Mouse (Mus musculus) limb, embryonic 14.5 days (tissue): ENCODE data around the gene Cacna2d4. TPM values are rescaled to one million over a fixed set of nuclear protein-coding genes. Genes with fewer than 3 reads are reported as not detected.
A peak's percentile ranks its signal among the peaks of the same experiment; 100 is the strongest.

ENCODE experiments used
- ATAC-seq: fragments of 200-750 bp; cut with Nextera tagmentation; 2 replicates; pipeline ENCODE4 v1.8.0; 2017; ENCODE audit warnings: low read depth, moderate number of reproducible peaks, moderate TSS enrichment; ENCODE audit not compliant: low FRiP score
- DNase-seq: peaks from one replicate; pipeline ENCODE4 v3.0.0-alpha.2; 2015; ENCODE audit warnings: low spot score
- H3K27ac ChIP-seq: fragments of 300-500 bp; sonication (generic); replicated peaks from 2 replicates; pipeline ENCODE4 v1.5.1; 2014; ENCODE audit warnings: low read depth, mild to moderate bottlenecking, low read length, moderate library complexity, mixed read lengths
- H3K27me3 ChIP-seq: fragments of 300-500 bp; sonication (generic); 2 replicates; pipeline ENCODE4 v1.6.1; 2014; ENCODE audit warnings: low read length, mixed read lengths; ENCODE audit not compliant: control insufficient read depth, insufficient read depth
- H3K36me3 ChIP-seq: fragments of 300-500 bp; sonication (generic); 2 replicates; pipeline ENCODE4 v1.6.1; 2014; ENCODE audit warnings: mild to moderate bottlenecking, low read length, moderate library complexity, mixed read lengths; ENCODE audit not compliant: control insufficient read depth, insufficient read depth
- H3K4me1 ChIP-seq: fragments of 300-500 bp; sonication (generic); 2 replicates; pipeline ENCODE4 v1.6.1; 2014; ENCODE audit warnings: antibody characterized with exemption, low read length, mixed read lengths; ENCODE audit not compliant: control insufficient read depth, insufficient read depth
- H3K4me2 ChIP-seq: fragments of 300-500 bp; sonication (generic); replicated peaks from 2 replicates; pipeline ENCODE4 v1.6.1; 2014; ENCODE audit warnings: low read depth, mild to moderate bottlenecking, low read length, moderate library complexity; ENCODE audit not compliant: severe bottlenecking
- H3K4me3 ChIP-seq: fragments of 300-500 bp; sonication (generic); replicated peaks from 2 replicates; pipeline ENCODE4 v1.5.1; 2014; ENCODE audit warnings: low read length
- H3K9ac ChIP-seq: fragments of 300-500 bp; sonication (generic); 2 replicates; pipeline ENCODE4 v1.6.1; 2014; ENCODE audit warnings: mild to moderate bottlenecking, low read depth, low read length, moderate library complexity; ENCODE audit not compliant: severe bottlenecking
- H3K9me3 ChIP-seq: fragments of 300-500 bp; sonication (generic); 2 replicates; pipeline ENCODE4 v1.6.1; 2016; ENCODE audit warnings: low read length; ENCODE audit not compliant: control insufficient read depth
- POLR2A ChIP-seq: fragments of 200-500 bp; IDR thresholded peaks from 2 replicates; pipeline ENCODE4 v1.8.0; 2012; ENCODE audit warnings: inconsistent platforms, mild to moderate bottlenecking, moderate library complexity, borderline replicate concordance; ENCODE audit not compliant: insufficient read depth, insufficient read length; ENCODE audit errors: extremely low read depth
- WGBS: fragments of 180-500 bp; shearing (Covaris S2); extraction: QIAGEN DNeasy Blood & Tissue Kit; methylation state at CpG from one replicate; pipeline ENCODE4 v1.1.7; 2014; 5-methylcytosine and 5-hydroxymethylcytosine counted together
- polyA plus RNA-seq, 2 experiments: library from polyadenylated mRNA; depleted of rRNA in 1 of 2; stranded (reverse) in 1 of 2; unstranded in 1 of 2; fragments of >200 nt; fragmentation: Nextera tagmentation in 1 of 2; extraction: Ambion mirVana in 1 of 2; gene quantifications; 2 replicates each; pipeline versions ENCODE4 v1.2.1 to v1.2.3; 2012 to 2014

Cacna2d4 gene
- polyA plus RNA-seq, 2 experiments: 0.08 TPM; not detected in 1

GRCm38 (mm10) chr6:119346257-119346656 lies 109.9 kb downstream of the Cacna2d4 start:
- 53% methylated on average over 10 of the region's 10 CpGs for WGBS
- Histone ChIP-seq H3K4me3 (no peak overlapping the region), H3K27ac (no peak overlapping the region), H3K9me3 (no peaks in the 10 kb centered on the region), H3K4me1 (no peaks in the 10 kb centered on the region), H3K27me3 (no peaks in the 10 kb centered on the region), H3K9ac (no peak overlapping the region), H3K4me2 (no peak overlapping the region), H3K36me3 (no peaks in the 10 kb centered on the region)
- DNase-seq (no peak), ATAC-seq (no peak)
- TF ChIP-seq POLR2A: no peak

GRCm38 (mm10) chr6:119347813-119348212 lies 111.5 kb downstream of the Cacna2d4 start:
- H3K4me3 ChIP-seq: no peak overlapping the region
- TF ChIP-seq POLR2A: no peak
- no peaks in the 10 kb centered on the region for H3K4me1 ChIP-seq
- no peak overlapping the region for H3K9ac ChIP-seq
- H3K27ac ChIP-seq: no peak overlapping the region
- H3K27me3 ChIP-seq: no peaks in the 10 kb centered on the region
- DNase-seq: no peak
- no peak overlapping the region for H3K4me2 ChIP-seq
- no peaks in the 10 kb centered on the region for H3K9me3 ChIP-seq
- no peak for ATAC-seq
- 72% methylated on average over 5 of the region's 5 CpGs for WGBS
- H3K36me3 ChIP-seq: no peaks in the 10 kb centered on the region

- TF ChIP-seq POLR2A: no peak
- Histone ChIP-seq H3K27ac (no peak overlapping the region), H3K9ac (no peak overlapping the region), H3K9me3 (no peaks in the 10 kb centered on the region), H3K27me3 (no peaks in the 10 kb centered on the region), H3K4me2 (no peak overlapping the region), H3K4me1 (no peaks in the 10 kb centered on the region), H3K36me3 (peaks cover 1% of the 10 kb centered on the region), H3K4me3 (no peak overlapping the region)
- ATAC-seq: 0 out of 2 replicates have a peak, but pooled peaks have one; percentile 50
- peak; percentile 92 for DNase-seq
- WGBS: 0% methylated on average over 1 of the region's 1 CpGs
Observed at GRCm38 (mm10) chr6:119348234-119348633, 111.9 kb downstream of the Cacna2d4 start.

- Histone ChIP-seq H3K27ac (no peak overlapping the region), H3K4me2 (no peak overlapping the region), H3K27me3 (no peaks in the 10 kb centered on the region), H3K4me1 (no peaks in the 10 kb centered on the region), H3K4me3 (no peak overlapping the region), H3K9me3 (no peaks in the 10 kb centered on the region), H3K9ac (no peak overlapping the region), H3K36me3 (peaks cover 27% of the 10 kb centered on the region)
- WGBS: 81% methylated on average over 9 of the region's 9 CpGs
- TF ChIP-seq POLR2A: no peak
- DNase-seq (no peak), ATAC-seq (no peak)
Observed at GRCm38 (mm10) chr6:119350703-119351198, 114.4 kb downstream of the Cacna2d4 start.

- DNase-seq: no peak
- peaks cover 34% of the 10 kb centered on the region for H3K36me3 ChIP-seq
- H3K4me3 ChIP-seq: no peak overlapping the region
- ATAC-seq: no peak
- no peak overlapping the region for H3K4me2 ChIP-seq
- no peak overlapping the region for H3K9ac ChIP-seq
- H3K4me1 ChIP-seq: no peaks in the 10 kb centered on the region
- no peaks in the 10 kb centered on the region for H3K27me3 ChIP-seq
- no peak for TF ChIP-seq POLR2A
- WGBS: 85% methylated on average over 8 of the region's 8 CpGs
- no peak overlapping the region for H3K27ac ChIP-seq
- no peaks in the 10 kb centered on the region for H3K9me3 ChIP-seq
Observed at GRCm38 (mm10) chr6:119351656-119352055, 115.3 kb downstream of the Cacna2d4 start.

- TF ChIP-seq POLR2A: no peak
- ATAC-seq (no peak), DNase-seq (no peak)
- H3K27me3 ChIP-seq: no peaks in the 10 kb centered on the region
- no peak overlapping the region for H3K4me2 ChIP-seq
- no peak overlapping the region for H3K4me3 ChIP-seq
- peaks cover 39% of the 10 kb centered on the region for H3K36me3 ChIP-seq
- no peak overlapping the region for H3K27ac ChIP-seq
- H3K9ac ChIP-seq: no peak overlapping the region
- no peaks in the 10 kb centered on the region for H3K9me3 ChIP-seq
- H3K4me1 ChIP-seq: no peaks in the 10 kb centered on the region
- 72% methylated on average over 6 of the region's 6 CpGs for WGBS
Observed at GRCm38 (mm10) chr6:119352501-119352900, 116.2 kb downstream of the Cacna2d4 start.
